Comparison of ENCODE assay signal across 26 mouse cellular contexts in the genomic region with DNA sequence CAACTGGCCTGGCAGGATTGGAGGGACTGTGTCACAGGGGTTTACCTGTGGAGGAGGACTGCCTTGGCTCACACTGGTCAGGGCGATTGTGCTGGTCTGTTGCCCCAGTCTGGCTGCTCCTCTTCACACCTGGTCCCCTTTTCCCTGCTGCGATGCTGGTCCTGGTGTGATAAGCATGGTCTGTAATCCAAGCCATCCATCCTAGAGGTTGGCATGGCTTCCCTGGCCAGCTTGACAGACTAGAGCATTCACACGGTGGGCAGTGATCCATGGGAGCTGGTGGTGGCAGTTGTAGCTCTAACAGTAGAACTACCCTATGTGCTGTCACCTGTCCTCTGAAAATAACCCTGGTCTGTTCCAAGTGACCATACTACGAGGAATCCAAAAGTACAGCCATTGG. TPM values are rescaled to one million over a fixed set of nuclear protein-coding genes. Genes with fewer than 3 reads are reported as not detected.
A peak's percentile ranks its signal among the peaks of the same experiment; 100 is the strongest.
DNase-seq lines count a peak whose midpoint lies in the region; TF ChIP-seq lines count a peak whose summit lies in the region.
"Had no signal": no experiment of that assay in that cellular context is flagged by ENCODE, and none has a peak within 500 bp of the region (broad histone marks: within the 10 kb centered on the region; RNA-seq: fewer than 3 reads in every experiment).

No protein-coding gene starts in this region.

- peaks cover 17% of the 10 kb centered on the region for H3K4me1 ChIP-seq in cerebellum, adult 2 months (ENCODE audit: control insufficient read depth, insufficient read depth, low read length)
- H3K4me1 ChIP-seq: liver, embryonic 13.5 days had no signal

- DNase-seq in urinary bladder, postnatal 25 days (ENCODE audit: low spot score) = peak; percentile 2
- DNase-seq in urinary bladder, postnatal 14 days (ENCODE audit: low spot score) = no peak
- DNase-seq in cerebellum, adult 2 months = peak; percentile 51 to 69
- peak; percentile 92 to 94 for DNase-seq in cerebellum, postnatal 14 days
- DNase-seq in adrenal gland, postnatal 4 days (ENCODE audit: low spot score in 2 of 2) = no peak
- DNase-seq in testis, postnatal 10 days (ENCODE audit: low spot score) = no peak
- DNase-seq: adrenal gland, adult 2 months; B cell, adult 2 months; gastrocnemius, postnatal 14 days; heart, postnatal 14 days; kidney, adult 2 months; kidney, postnatal 36 days; liver, embryonic 13.5 days; lung, adult 18-20 months; lung, postnatal 4 days; right cerebral cortex, adult 18-20 months; spleen, adult 18-20 months; thymus, adult 18-20 months; thymus, postnatal 36 days had no signal

- no peak for TF ChIP-seq CTCF in cerebellum, adult 2 months (IDR thresholded peaks at IDR 0.05; ENCODE audit: borderline replicate concordance, insufficient read depth, low read depth, low read length)

- WGBS in cerebellum, adult 2 months = 11% methylated on average over 4 of the region's 4 CpGs

- no peak overlapping the region for H3K27ac ChIP-seq in cerebellum, adult 2 months (ENCODE audit: insufficient read depth, low read length)
- H3K27ac ChIP-seq: forebrain, embryonic 13.5 days; layer of hippocampus, adult 2 months; left cerebral cortex, adult 2 months; limb, embryonic 15.5 days; liver, embryonic 13.5 days; midbrain, embryonic 12.5 days had no signal

- no peak for TF ChIP-seq POLR2A in cerebellum, adult 2 months (IDR thresholded peaks at IDR 0.05; ENCODE audit: borderline replicate concordance, insufficient read depth, low read length)

- H3K4me3 ChIP-seq in cerebellum, adult 2 months (replicated peaks; ENCODE audit: insufficient read depth, low read depth, low read length) = no peak overlapping the region
- H3K4me3 ChIP-seq: forebrain, embryonic 13.5 days; layer of hippocampus, adult 2 months; left cerebral cortex, adult 2 months; limb, embryonic 15.5 days; liver, embryonic 13.5 days; megakaryocyte, embryonic 14.5 days; midbrain, embryonic 12.5 days had no signal

- H3K27me3 ChIP-seq in cerebellum, adult 2 months (ENCODE audit: control insufficient read depth, insufficient read depth, low read length) = no peaks in the 10 kb centered on the region
- H3K27me3 ChIP-seq: forebrain, embryonic 13.5 days; limb, embryonic 15.5 days; midbrain, embryonic 12.5 days had no signal

RNA-seq across cellular contexts. Expression of gene Epb41l1, which starts 43.7 kb away (rescaled TPM):
- 219 and 223 TPM in 2 replicates for polyA plus RNA-seq in cerebellum, adult 2 months (2012; rRNA removed)
- total RNA-seq in adrenal gland, postnatal 4 days (2021) = 10 to 100 TPM; 54.3 to 56.1 TPM
- total RNA-seq: granulocyte monocyte progenitor cell, adult 5-6 weeks had no signal

Comparison
In these comparisons a context has a peak if more than half of its experiments do, and no peak if none do; other contexts are left out.
1. DNase-seq: peak in urinary bladder, postnatal 25 days (single experiment), cerebellum, adult 2 months (2 of 2) and cerebellum, postnatal 14 days (2 of 2); none in urinary bladder, postnatal 14 days (single experiment), adrenal gland, postnatal 4 days (0 of 2) and testis, postnatal 10 days (single experiment).